Mouse (Mus musculus) left cerebral cortex, postnatal 10 days (tissue): ENCODE data around the gene Mdk. TPM values are rescaled to one million over a fixed set of nuclear protein-coding genes. Genes with fewer than 3 reads are reported as not detected.
A peak's percentile ranks its signal among the peaks of the same experiment; 100 is the strongest.

Experiments
- DNase-seq, 2 experiments: peaks; one replicate each; pipeline ENCODE4 v3.0.0; 2021 to 2022; ENCODE audit warnings: low spot score in 2 of 2, mixed read lengths in 1 of 2; ENCODE audit errors: extremely low spot score in 1 of 2
- intact Hi-C: fragments of 180-260 bp; cut with DNase I; formaldehyde crosslinking; loops from one replicate; pipeline ENCODE4 v1.15.1; 2025
- total RNA-seq, 2 experiments: library from RNA; stranded (reverse); gene quantifications; 2 replicates each; pipeline ENCODE4 v1.2.3; 2021

Mdk gene
- total RNA-seq: 10 to 100 TPM; 24.6 to 26.0 TPM

GRCm38 (mm10) chr2:91932160-91932711 lies at the start of gene Mdk:
Mdk (minus strand) TSS chr2:91932297.
- DNase-seq: peak in 1 of 2 experiments; percentile 68
- intact Hi-C loops: no loop called here

GRCm38 (mm10) chr2:91980830-91981229 lies 48.7 kb upstream of the Mdk start:
- no peak for DNase-seq
- intact Hi-C loops: loop anchor here (5.0 to 10.0 kb wide), 3 partner anchors 39 to 454 kb away; partner anchors contain the start of gene Cry2

GRCm38 (mm10) chr2:91980245-91980644 lies 48.1 kb upstream of the Mdk start:
- intact Hi-C loops: loop anchor here (5.0 to 10.0 kb wide), 3 partner anchors 38 to 455 kb away; partner anchors contain the start of gene Cry2
- DNase-seq: no peak

GRCm38 (mm10) chr2:91978547-91978946 lies 46.5 kb upstream of the Mdk start:
- intact Hi-C loops: no loop called here
- no peak for DNase-seq

GRCm38 (mm10) chr2:91977960-91978359 lies 45.9 kb upstream of the Mdk start:
- intact Hi-C loops: no loop called here
- no peak for DNase-seq

DNA sequence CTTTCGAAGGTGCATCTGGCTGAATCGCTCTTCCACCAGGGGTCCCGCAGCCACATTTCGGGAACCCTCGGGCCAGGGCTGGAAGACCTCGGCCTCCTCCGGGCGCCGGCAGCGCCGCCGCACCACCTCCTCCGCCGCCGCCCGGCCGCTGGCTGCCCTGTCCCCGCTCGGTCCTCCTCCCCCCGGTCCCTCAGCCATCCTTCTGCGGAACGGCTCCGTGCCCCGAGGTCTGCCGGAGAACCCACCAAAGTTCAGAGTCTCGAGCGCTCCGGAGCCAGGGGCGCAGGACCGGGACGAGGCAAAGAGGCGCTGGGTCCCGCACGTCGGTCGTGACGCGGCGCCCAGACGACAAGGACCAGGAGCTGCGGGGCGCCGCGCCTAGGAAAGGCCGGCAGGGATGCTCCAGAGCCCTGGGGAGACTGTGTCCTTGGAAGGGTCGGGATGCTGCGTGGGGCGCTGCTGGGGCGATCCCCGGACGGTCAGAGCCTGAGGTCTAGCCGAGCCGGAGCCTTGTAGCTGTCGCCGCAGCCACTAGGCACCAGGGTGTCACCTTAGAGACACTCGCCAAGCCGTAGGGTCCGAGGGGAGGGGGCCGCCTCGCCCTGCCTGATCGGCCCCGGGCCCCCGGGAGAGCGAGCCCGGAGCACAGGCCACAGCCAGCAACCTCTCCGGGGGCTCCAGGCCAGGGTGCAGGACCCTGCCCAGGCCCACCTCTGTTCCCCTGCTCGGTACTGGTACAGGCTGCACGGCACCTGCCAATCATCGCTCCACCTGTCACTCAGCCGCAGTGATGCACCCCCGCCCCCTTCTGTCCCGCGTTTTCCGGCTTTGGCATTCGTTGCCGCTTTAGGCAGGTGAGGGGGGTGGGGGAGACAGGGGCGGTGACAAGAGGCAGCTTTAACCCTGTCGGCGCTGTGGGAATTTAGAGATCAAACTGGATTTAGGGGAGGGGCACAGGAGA lies 43.8 kb upstream of the Mdk start, which contains the start of gene Dgkz:
TSS of gene Dgkz (minus strand) at position 284 of the 961 bp plus-strand sequence.
- intact Hi-C loops: no loop called here
- peak in 1 of 2 experiments; percentile 56 for DNase-seq

- intact Hi-C loops: no loop called here
- no peak for DNase-seq
Measured at GRCm38 (mm10) chr2:91973416-91974135, 41.5 kb upstream of the Mdk start.

DNA sequence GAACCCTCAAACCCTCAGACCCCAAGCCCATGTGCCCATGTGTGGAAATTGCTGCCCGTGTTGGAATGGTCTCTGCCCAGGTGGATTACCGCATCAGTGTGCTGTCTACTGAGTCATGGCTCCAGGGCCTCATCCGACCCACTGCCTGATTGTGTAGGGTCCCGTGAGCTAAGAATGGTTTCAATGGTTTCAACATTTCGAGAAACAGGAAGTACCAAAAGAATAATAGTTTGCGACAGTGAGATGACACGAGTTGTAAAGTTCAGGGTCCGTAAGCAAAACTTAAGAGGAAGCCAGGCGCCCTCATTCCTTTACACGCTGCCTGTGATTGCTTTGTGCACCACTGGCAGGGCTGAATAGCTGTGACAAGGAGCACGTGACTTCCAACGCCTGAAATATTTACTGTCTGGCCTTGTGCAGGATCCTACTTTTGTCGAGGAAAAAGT lies 40.0 kb upstream of the Mdk start:
- intact Hi-C loops: no loop called here
- DNase-seq: no peak

GRCm38 (mm10) chr2:91971231-91972097 lies 39.4 kb upstream of the Mdk start:
- peak; percentile 64 to 79 for DNase-seq
- intact Hi-C loops: no loop called here

- intact Hi-C loops: no loop called here
- peak in 1 of 2 experiments; percentile 72 for DNase-seq
Measured at GRCm38 (mm10) chr2:91967962-91968361, 35.9 kb upstream of the Mdk start.

DNA sequence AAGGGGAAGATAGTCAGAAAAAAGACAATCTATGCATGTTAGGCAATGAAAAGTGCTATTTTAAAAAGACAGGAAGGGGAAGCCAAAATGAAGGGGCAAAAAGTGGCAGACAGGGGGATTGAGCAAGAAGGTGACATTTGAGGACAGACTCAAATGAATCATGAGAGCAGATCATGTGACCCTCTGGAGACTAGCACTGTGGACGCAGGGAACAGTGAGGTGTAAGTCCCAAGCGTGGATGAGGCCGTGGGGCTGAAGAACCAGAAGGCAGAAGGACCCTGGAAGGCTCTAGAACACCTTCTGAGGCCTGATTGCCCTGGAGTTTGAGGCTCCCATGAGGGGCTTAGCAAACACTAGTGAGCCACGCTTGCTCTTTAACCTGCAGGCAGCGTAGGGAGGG lies 34.3 kb upstream of the Mdk start:
- intact Hi-C loops: no loop called here
- no peak for DNase-seq

DNA sequence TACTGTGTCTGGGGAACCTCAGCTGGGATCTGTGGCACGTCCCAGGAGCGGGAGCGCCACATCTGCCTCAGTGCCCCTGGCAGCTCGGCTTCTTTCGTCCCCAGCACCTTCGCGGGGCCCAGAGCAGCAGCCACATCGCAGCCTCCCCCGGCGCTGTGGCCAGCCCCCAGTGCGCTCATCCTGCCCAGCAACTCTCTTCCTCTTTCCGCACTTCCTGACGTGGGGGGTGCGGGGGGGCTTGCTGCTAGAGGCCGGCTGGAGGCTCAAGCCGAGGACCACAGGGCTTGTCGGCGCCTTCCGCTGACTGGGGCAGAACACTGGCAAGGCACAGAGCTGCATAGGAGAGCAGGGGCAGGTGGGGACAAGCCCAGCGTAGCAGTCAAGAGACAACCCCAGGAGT lies 33.3 kb upstream of the Mdk start:
- peak in 1 of 2 experiments; percentile 86 for DNase-seq
- intact Hi-C loops: no loop called here

DNA sequence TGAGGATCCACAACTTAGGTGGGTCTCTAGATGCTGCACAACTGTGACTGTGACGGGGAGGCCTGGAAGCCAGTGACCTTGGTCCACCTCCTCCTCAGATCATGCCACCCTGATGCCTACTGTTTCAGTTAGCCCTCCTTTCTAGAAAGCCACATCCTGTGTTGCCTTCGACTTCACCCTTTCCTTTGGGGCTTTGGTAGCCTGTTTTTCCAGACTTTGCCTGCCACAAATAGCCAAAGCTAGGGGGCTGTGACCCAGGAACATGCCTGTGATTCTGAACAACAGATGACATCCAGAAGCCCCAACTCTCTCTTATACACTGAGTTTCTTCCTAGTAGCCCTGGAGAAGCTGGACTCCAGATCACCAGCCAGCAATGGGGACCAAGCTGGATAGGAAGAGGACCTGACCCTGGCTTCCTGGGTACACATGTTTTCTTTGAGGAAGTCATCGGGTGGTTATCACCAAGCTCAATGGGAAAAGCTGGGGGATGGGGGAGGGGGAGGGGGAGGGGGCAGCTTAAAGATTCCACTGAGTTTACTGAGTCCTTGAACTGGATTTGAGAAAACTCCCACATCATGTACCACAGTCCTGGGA lies 32.6 kb upstream of the Mdk start:
- intact Hi-C loops: no loop called here
- DNase-seq: no peak

- intact Hi-C loops: no loop called here
- DNase-seq: peak; percentile 89 to 97
Measured at GRCm38 (mm10) chr2:91963443-91963932, 31.4 kb upstream of the Mdk start.

DNA sequence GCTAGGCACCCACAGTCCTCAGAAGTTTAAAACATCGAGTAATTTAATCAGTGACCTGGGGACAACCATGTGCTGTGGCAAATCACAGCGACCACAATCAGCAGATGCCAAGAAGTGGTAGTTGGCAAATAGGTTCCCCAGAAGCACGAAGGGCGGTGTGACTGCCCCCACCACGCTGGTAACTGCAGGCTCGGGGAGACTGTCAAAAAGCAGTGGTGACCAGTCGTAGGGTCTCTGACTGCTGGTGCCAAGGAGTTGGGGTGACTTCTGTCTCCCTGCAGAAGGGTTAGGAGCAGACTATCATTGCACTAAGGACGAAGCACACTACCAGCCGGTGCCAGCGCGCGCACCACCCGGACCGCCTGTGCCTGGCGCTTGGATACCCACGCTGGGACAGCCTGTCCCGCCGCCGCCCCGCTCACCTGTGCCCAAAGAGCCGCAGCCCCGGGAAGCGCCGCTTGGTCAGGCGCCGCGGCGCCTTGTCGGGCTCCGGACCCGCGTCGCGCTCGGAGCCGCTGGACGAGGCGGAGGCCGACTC lies 30.8 kb upstream of the Mdk start:
- peak in 1 of 2 experiments; percentile 63 for DNase-seq

DNA sequence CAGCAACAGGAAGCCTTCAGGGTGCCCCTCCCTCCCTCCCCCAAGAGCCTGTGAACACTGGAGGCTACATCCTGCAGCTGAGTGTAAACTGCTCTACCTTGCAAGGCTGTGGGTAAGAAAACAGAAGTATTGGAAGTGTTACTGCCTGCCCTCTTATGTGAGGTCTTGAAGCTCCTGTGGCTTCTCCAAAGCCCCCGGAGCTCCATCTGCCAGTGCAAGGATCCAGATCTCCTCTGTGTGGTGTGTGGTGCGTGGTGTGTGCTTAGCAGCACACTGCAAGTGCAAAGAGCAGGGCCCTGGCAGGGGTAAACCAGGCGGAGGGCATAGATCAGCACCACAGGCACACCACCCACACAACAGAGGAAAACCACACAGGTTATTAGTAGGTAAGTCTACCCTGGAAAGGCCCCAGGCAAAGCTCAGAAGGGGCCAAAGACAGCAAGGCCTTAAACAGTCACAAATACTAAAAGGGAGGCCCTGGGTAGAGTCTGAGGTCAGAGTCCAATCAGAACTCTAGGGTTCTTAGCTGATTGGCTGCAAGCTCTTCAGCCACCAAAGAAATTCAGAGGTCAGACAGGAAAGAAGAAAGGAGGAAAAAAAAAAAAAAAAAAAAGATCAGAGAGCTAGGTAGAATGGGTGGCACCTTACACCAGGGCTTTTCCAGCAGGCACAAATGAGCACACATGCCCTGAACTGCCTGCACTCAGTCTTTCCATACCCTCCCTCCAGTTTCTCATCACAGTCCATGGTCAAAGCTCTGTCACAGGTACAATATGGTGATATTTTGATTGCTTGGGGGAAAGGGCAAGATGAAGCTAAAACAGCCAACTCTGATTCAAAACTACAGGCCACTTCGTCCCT lies 30.0 kb upstream of the Mdk start:
- DNase-seq: no peak

More for the DNA sequence above, 30.8 kb upstream of the Mdk start:
- intact Hi-C loops: no loop called here

DNA sequence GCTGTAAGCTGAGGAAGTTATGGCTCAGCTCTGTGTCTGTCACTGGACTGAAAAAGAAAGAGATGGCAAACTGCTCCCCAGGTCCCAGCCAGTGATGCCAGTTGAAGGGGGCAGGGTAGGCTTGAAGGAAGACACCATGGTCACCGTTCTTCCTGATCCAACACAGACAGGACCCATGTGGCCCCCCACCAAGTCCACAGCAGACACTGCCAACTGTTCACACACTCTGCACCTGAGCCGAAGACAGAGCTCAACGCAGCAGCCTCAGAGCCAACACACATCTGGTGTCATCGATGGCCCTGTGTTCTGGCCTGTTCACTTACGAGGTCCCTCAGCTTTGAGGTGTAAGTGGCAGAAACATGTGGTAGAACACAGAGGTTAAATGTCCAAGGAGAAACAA lies 28.4 kb upstream of the Mdk start:
- intact Hi-C loops: no loop called here
- no peak for DNase-seq

More for the DNA sequence above, 30.0 kb upstream of the Mdk start:
- intact Hi-C loops: no loop called here
